Mouse (Mus musculus) fat pad, adult 2 months (tissue): ENCODE measurements around the gene Ssh2.
A peak's percentile ranks its signal among the peaks of the same experiment; 100 is the strongest.

Experiments
- DNase-seq: peaks from one replicate; pipeline ENCODE4 v3.0.0-alpha.2; 2011; ENCODE audit warnings: low read depth, low spot score; ENCODE audit errors: extremely low read depth

Gene Ssh2

DNA sequence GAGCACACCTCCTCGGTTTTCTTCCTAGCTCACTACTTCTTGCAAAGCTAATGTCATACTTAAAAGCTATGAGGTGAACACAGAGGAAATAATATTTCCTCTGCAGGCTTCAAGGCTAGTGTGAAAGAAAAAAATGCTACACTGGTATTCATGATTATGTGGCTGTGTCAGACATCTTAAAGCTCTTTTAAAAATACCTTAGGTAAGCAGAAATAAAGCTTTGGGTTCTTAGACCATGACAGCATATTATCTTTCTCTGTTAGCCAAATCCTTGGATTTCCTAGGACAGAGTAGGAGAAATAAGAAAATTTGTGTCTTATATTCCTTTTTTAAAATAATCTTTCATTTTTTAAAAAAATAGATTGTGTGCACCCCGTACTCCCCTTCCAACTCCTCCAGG, 179.5 kb downstream of the Ssh2 start:
- no peak for DNase-seq

DNA sequence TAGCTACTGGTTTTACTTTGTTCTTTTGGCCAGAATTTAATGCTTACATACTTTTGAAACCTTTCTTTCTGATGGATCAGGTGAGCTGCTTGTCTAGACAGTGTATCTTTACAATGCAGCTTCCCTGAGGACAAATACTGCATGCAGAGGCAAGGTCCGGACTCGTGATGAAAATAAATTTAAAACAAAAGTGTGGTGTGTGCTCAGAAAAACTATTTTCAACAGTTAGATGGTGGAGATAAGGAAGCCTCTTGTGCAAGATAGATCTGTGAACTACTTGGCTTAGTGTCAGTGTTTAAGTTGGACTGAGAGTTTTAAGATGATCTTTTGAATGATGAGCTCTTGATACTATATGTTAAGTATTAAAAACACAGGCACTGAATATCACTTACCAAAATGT, 186.4 kb downstream of the Ssh2 start:
- DNase-seq: peak; percentile 84

DNA sequence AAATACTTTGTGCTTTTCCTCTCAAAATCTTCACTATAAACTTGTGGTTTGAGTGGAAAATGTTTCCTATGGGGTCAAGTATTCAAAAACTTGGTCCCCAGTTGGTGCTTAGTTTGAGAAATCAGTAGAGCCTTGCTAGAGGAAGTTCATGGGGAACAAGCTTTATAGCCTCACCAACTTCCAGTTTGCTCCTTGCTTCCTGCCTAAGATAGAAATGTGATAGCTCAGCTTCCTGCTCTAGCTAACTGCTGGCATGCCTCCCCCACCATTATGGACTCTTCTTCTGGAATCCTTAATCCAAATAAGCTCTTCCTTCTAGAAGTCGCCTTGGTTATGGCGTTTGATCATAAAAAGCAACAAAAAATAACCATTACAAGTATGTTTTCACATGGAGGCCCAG, 190.2 kb downstream of the Ssh2 start:
- DNase-seq: no peak

- DNase-seq: peak; percentile 36
Observed at GRCm38 (mm10) chr11:77409879-77410278, 193.8 kb downstream of the Ssh2 start.

GRCm38 (mm10) chr11:77411284-77411683, 195.2 kb downstream of the Ssh2 start:
- DNase-seq: no peak

DNA sequence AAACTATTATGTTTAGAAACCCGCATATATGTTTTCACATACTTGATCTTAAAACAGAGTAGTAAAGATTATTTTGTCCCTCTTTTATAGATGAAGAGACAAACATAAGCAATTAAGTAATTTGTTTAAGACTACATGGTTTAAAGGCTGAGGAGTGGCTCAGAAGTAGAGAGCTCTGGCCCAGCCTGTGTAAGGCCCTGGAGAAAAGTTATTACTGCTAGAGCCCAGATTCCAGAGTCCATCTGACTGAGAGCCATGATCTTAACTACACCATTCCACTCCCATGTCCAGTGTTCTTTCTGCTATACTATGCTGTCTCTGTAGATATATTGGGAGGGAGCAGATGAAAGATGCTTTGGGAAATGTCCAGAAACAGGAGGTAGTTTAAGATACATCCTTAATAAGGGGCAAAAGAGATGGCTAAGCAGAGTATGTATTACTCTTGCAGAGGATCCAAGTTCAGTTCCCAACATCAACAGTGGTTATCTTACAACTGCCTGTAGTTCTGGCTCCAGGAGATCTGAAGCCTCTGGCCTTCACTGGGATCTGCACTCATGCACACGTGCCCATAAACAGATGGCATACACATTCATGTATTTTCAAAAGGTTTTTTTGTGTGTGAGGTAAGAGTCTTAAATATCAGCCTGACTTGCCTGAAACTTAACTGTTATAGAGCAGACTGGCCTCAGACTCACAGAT, 198.2 kb downstream of the Ssh2 start:
- DNase-seq: no peak

GRCm38 (mm10) chr11:77416212-77417000, 200.3 kb downstream of the Ssh2 start:
- DNase-seq: no peak

DNA sequence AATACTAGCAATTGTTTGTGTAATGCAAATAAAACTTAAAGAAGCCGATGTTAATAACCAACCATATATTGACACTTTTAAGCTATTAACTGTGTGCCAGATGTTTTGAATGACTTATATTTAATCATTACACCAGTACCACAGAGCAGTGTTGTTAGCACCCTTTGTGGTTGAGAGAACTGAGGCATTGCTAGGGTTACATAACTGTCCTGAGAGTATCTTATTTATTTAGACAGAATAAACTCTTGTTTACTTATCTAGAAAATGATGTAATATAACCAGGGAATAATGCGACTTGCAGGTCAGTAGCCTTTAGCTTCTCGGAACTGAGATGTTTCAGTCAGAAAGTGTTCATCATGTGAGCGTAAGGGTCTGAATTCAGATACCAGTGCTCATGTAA, 201.9 kb downstream of the Ssh2 start:
- no peak for DNase-seq

DNA sequence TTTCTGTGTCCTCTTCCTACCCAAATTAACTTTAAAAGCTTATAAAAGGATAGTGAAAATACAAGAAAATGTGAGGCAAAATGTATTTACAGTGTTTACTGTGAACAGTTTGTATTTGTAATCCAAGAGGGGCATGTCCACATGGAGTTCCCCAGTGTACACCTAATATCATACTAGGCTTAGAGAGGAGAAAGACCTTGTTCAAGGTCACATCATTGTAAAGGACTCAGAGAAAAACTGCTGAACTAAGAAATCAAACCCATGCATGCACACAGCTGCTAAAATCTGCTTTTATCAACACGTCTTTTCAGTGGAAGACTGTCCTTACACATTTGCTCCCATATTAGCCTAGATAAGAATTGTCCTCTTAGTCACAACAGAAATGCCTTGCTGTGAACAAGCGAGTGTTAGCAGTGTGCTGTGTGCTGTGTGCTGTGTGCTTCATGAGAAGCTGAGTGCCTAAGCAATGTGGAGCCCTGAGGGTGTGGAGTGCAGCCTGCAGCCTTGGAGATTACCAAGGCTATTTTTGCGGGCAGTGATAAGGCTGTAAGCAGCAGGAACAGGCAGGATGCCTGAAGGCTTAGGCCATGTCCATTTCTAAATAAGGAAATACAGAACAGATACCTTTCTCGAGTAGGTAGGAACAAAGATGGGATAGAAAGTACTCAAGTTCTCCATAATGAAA, 207.2 kb downstream of the Ssh2 start:
- DNase-seq: no peak

DNA sequence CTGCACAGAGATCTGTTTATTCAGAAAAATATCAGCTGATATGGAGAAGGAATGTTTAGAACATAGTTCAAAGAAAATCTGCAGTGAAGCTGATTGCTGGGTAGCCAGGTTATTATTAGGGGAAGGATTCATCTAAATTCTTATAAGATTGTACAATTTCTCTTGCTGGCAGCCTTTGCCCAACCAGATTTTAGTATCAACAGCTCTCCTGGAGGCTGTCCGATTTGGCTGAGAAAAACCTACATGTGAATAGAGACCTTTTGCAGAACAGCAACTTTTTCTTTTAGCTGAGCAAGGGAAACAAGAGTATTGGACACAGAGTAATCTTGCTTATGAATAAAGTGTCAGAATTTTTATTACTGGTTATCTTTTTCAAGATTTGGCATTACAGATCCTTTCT, 212.4 kb downstream of the Ssh2 start:
- DNase-seq: no peak

GRCm38 (mm10) chr11:77437026-77437425, 220.9 kb downstream of the Ssh2 start:
- DNase-seq: no peak

DNA sequence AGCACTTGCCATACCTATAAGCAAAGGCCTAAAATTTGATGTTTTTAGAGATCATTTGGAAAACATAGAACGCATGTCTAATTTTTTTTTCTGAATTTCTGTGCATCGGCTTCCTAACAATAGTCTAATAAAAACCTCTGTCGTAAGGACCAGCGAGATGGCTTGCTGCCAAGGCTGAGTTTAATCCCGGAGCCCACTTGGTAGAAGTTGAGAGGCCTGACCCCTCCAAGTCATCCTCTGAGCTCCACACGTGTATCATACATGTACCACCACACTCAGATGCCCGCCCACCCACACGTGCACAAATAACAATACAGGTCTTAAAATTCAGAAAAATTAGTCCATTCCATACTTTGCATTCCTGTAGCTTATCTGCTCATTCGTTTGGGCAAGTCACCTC, 224.0 kb downstream of the Ssh2 start:
- DNase-seq: no peak

DNA sequence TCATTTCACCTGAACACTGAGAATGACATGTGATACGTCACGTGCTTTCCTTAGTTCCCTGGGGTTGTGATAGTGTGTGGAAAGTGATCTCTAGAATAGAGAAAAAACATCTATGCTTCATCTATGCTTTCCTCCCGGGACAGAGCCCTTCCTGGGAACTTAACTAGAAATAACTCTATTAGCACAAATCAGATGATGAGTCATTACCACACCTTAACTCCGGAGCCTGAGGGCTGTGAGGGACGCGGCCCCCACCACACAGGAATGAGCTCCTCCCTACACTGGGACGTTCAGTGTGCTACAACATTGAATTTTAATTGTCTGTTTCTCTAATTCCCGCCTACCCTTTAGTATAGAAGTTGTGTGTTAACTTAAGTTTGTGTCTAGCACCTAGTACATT, 224.9 kb downstream of the Ssh2 start:
- DNase-seq: no peak

GRCm38 (mm10) chr11:77442186-77443170, 226.4 kb downstream of the Ssh2 start:
- peak; percentile 25 for DNase-seq

- peak; percentile 25 for DNase-seq
Observed at GRCm38 (mm10) chr11:77444939-77445338, 228.9 kb downstream of the Ssh2 start.

- DNase-seq: no peak
Observed at GRCm38 (mm10) chr11:77446628-77447041, 230.5 kb downstream of the Ssh2 start.

DNA sequence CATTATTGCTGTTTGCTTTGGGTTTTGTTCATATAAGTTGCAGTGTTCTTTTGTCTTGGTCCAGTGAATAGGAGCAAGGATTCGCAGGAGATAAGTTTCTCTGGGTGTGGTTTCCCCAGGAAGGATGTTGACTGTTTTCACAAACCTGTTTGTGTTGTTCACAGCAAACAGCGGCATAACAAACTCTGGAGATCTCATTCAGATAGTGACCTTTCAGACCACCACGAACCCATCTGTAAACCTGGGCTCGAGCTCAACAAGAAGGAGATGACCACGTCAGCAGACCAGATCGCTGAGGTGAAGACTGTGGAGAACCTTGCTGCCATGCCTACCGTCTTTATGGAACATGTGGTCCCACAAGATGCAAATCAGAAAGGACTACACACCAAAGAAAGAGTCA, 233.1 kb downstream of the Ssh2 start:
- DNase-seq: no peak

- DNase-seq: no peak
Observed at GRCm38 (mm10) chr11:77451670-77452069, 235.6 kb downstream of the Ssh2 start.

- DNase-seq: no peak
Observed at GRCm38 (mm10) chr11:77453388-77453787, 237.3 kb downstream of the Ssh2 start.

DNA sequence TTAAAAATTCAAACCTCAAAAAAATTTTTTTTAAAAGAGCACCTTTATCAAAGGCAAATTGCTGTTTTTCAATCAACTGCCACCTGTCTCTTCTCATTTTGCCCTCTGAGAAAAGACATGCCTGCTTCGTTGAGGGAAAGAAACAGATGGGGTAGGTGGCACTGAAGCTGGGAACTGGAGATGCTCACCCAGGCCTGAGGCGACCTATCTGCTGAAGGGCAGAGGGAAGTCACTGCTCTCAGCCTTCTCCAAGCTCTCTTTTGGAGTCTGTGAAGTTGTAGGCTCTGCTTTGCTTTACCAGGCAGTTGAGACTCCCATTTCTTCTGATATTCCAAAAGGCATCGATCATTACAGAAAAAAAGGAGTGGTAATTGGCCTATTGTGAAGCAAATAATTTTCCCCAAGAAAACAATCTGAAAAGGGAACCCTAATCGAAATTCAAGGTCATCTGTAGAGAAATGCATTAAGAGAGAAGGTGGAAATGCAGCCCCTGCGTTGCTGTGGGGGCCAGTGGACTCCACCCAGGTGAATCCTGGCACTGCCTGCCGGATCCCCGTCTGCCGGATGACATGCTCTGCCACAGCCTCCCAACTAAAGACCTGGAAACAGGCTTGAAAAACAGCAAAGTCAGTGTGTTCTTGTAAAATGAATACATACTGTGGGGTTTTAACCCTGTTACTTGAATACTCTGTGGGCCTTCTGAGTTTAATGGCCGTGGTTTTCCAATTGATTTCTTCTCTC, 239.9 kb downstream of the Ssh2 start:
- no peak for DNase-seq
